Mouse (Mus musculus): ENCODE results near the gene Slc41a2. TPM values are rescaled to one million over a fixed set of nuclear protein-coding genes. Genes with fewer than 3 reads are reported as not detected.
"Not testable (repeated sequence)": the region's sequence is repeated elsewhere in the genome, so short reads cannot be mapped to it uniquely, and the experiment has no call there.

Slc41a2 gene
- polyA plus RNA-seq, 1 experiment from 2014 or later = 0.87 TPM

DNA sequence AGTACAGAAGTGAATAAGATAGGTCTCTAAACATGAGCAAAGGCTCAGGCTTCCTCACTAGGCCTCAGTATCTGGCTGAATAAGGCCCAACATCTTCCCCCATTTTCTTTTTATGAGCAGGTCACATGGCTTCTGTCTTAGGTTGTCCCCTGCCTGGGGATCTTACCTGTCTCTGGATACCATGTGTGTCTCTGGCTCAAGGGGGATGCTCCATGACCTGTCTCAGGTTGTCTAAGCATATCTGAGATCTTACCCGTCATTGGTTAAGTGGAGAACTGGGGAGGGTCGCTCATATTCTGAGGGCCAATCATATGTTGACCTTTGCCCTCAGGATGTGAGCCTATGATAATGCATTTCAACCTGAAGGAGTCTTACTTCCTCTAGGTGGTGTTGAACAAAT is 42.8 kb upstream of the Slc41a2 start:
- Histone ChIP-seq H3K4me3 (replicated peaks; ENCODE audit: low read depth, low read length) (no peak overlapping the region), H3K36me3 (ENCODE audit: insufficient read depth, low read length) (no peaks in the 10 kb centered on the region), H3K9ac (ENCODE audit: low read depth, low read length) (no peak overlapping the region), H3K27me3 (ENCODE audit: insufficient read depth, low read length) (no peaks in the 10 kb centered on the region), H3K9me3 (replicated peaks; ENCODE audit: low read length) (0 out of 2 replicates have a peak, but pooled peaks cover 5% of the 10 kb centered on the region), H3K27ac (no peak overlapping the region), H3K4me1 (replicated peaks; ENCODE audit: insufficient read depth, low read length) (no peaks in the 10 kb centered on the region), H3K4me2 (ENCODE audit: low read length) (no peak overlapping the region)
- no peak for TF ChIP-seq CTCF (IDR thresholded peaks at IDR 0.05; ENCODE audit: low read depth)
- ATAC-seq (replicated peaks; ENCODE audit: low FRiP score, low read depth) (no peak), DNase-seq (ENCODE audit: low spot score) (no peak)
- 90% methylated on average over 2 of the region's 2 CpGs for WGBS

DNA sequence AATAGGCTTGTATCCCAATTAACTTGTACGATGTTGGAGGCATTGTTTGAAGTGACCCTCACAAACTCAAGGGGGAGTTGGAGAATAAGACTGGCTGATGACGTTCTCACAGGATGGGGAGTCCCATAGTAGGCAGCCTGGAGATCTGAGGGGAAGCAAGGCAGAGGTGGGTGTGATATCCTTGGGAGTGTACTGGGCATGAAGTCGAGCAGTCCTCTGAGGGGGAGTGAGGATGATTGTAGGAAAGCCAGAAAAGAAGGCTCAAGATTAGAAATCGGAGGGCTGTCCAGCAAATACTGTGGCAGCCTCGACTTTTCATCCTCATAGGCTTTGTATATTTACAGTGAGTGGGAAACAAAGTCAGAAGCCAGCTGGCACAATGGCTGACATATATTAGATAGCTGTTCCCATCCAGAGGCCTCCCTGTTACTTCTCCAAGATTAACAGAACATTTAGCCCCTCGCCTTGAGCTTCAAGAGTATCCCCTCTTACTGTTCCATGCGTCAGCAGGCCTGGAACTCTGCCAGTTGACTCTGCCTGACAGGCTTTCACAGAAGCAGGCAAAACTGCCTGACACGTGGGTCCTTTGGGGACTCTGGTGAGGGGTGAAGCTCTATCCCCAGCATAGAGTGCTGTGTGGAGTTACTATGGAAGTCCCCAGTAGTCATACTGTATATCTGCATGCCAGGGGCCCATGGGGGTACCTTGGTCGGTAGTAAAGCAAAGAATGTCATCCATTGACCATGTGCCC is 40.6 kb upstream of the Slc41a2 start:
- no peak overlapping the region for H3K4me2 ChIP-seq (ENCODE audit: low read length)
- no peak for DNase-seq (ENCODE audit: low spot score)
- 0 out of 2 replicates have a peak, but pooled peaks cover 5% of the 10 kb centered on the region for H3K36me3 ChIP-seq (ENCODE audit: insufficient read depth, low read length)
- no peak for ATAC-seq (replicated peaks; ENCODE audit: low FRiP score, low read depth)
- H3K4me3 ChIP-seq (replicated peaks; ENCODE audit: low read depth, low read length) = no peak overlapping the region
- TF ChIP-seq CTCF (IDR thresholded peaks at IDR 0.05; ENCODE audit: low read depth) = no peak
- H3K27me3 ChIP-seq (ENCODE audit: insufficient read depth, low read length) = no peaks in the 10 kb centered on the region
- H3K4me1 ChIP-seq (replicated peaks; ENCODE audit: insufficient read depth, low read length) = no peaks in the 10 kb centered on the region
- 64% methylated on average over 9 of the region's 9 CpGs for WGBS
- H3K9me3 ChIP-seq (replicated peaks; ENCODE audit: low read length) = 0 out of 2 replicates have a peak, but pooled peaks cover 5% of the 10 kb centered on the region
- no peak overlapping the region for H3K27ac ChIP-seq
- no peak overlapping the region for H3K9ac ChIP-seq (ENCODE audit: low read depth, low read length)

DNA sequence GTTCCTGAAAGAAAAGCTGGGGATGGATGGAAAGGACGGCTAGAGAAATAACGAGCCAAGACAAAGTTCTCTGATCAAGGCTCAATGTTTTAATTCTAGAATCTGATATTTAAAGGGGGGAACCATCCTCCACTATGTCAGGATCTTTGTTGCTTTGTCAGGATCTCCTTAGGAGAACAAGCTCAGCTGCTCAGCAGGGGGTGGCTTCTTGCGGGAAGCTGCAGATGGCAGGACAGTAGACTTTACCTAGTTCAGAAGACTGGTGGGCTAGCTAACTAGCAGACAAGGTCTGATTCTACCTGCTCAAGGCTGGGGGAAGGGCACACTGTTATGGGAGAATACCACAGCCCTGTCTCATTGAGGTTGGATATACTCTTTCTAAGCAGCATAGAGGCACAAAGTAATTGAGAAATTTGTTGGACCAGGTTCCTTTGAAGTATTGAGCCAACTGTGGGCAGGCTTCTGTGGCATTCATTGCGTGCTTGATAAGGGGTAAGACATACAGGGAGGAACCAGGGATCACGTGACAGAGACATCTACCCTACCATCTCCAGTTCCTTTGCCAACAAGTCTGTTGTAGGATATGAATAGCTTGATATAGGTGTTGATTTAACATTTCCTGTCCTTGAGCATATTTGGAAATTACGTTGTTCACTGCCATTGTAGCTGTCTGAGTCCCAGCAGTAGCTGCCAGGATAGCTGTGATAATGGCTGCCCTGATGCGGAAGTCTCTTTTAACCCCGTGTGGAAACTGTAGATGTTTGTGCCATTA is 39.4 kb upstream of the Slc41a2 start:
- DNase-seq (ENCODE audit: low spot score) = no peak
- H3K9me3 ChIP-seq (replicated peaks; ENCODE audit: low read length) = 0 out of 2 replicates have a peak, but pooled peaks cover 5% of the 10 kb centered on the region
- H3K27ac ChIP-seq = no peak overlapping the region
- ATAC-seq (replicated peaks; ENCODE audit: low FRiP score, low read depth) = no peak
- 84% methylated on average over 8 of the region's 8 CpGs for WGBS
- TF ChIP-seq CTCF (IDR thresholded peaks at IDR 0.05; ENCODE audit: low read depth) = no peak
- H3K4me1 ChIP-seq (replicated peaks; ENCODE audit: insufficient read depth, low read length) = no peaks in the 10 kb centered on the region
- peaks cover 7% of the 10 kb centered on the region; the same call in 1 of the 2 replicates for H3K36me3 ChIP-seq (ENCODE audit: insufficient read depth, low read length)
- no peak overlapping the region for H3K9ac ChIP-seq (ENCODE audit: low read depth, low read length)
- H3K27me3 ChIP-seq (ENCODE audit: insufficient read depth, low read length) = no peaks in the 10 kb centered on the region
- no peak overlapping the region for H3K4me3 ChIP-seq (replicated peaks; ENCODE audit: low read depth, low read length)
- H3K4me2 ChIP-seq (ENCODE audit: low read length) = no peak overlapping the region

DNA sequence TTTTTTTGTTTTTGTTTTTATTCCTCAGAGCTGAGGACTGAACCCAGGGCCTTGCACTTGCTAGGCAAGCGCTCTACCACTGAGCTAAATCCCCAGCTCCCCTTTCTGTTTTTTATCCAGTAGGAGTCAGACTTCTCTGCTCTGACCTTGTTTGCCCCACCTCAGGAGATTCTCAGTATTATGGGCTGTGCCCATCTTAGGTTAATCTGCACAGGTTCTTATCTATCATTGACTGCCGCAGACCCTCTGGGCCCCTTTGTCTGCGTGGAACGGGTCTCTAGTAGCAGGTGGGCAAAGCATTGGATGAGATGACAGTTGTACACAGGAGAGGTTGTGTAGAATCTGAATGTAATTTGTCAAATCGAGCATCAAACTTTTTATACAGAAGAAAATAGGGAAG is 37.8 kb upstream of the Slc41a2 start:
- DNase-seq (ENCODE audit: low spot score); H3K27ac ChIP-seq; ATAC-seq (replicated peaks; ENCODE audit: low FRiP score, low read depth); H3K4me3 ChIP-seq (replicated peaks; ENCODE audit: low read depth, low read length); H3K4me2 ChIP-seq (ENCODE audit: low read length); H3K4me1 ChIP-seq (replicated peaks; ENCODE audit: insufficient read depth, low read length); H3K9me3 ChIP-seq (replicated peaks; ENCODE audit: low read length); H3K9ac ChIP-seq (ENCODE audit: low read depth, low read length); H3K27me3 ChIP-seq (ENCODE audit: insufficient read depth, low read length): not testable (repeated sequence)
- 95% methylated on average over 5 of the region's 5 CpGs for WGBS
- peaks cover 22% of the 10 kb centered on the region for H3K36me3 ChIP-seq (ENCODE audit: insufficient read depth, low read length)

DNA sequence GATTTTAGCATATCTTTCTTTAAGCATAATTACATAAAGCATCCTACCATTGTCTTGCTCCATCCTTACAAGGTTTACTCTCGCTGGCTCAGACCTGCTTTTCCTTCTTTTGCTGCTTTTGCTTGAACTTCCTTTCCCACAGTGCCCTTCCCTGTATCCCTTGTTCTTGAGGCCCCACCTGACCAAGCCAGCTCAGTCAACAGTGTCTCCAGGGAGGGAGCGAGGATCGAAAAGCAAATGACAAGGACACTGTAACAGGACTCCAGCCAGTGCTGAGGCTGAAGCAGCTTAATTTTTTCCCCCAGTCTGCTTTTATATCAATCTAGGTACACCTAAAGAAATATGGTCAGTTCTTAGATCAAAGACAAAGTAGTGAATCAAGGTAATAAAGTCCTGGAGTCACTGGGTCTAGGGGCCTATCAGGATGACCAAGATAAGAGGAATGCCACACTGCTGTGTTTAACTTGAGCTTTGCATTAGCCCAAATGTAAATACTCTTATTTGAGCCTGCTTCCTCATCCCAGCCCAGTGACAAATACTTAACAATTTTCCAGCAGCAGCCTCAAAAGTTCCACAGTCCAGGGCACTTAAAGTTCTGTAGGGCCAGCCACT is 36.5 kb upstream of the Slc41a2 start:
- no peaks in the 10 kb centered on the region for H3K9me3 ChIP-seq (replicated peaks; ENCODE audit: low read length)
- no peaks in the 10 kb centered on the region for H3K4me1 ChIP-seq (replicated peaks; ENCODE audit: insufficient read depth, low read length)
- H3K36me3 ChIP-seq (ENCODE audit: insufficient read depth, low read length) = peaks cover 22% of the 10 kb centered on the region
- no peak overlapping the region for H3K4me2 ChIP-seq (ENCODE audit: low read length)
- TF ChIP-seq CTCF (IDR thresholded peaks at IDR 0.05; ENCODE audit: low read depth) = no peak
- H3K9ac ChIP-seq (ENCODE audit: low read depth, low read length) = no peak overlapping the region
- 93% methylated on average over 3 of the region's 3 CpGs for WGBS
- H3K4me3 ChIP-seq (replicated peaks; ENCODE audit: low read depth, low read length) = no peak overlapping the region
- H3K27ac ChIP-seq = no peak overlapping the region
- ATAC-seq (replicated peaks; ENCODE audit: low FRiP score, low read depth) = no peak
- no peaks in the 10 kb centered on the region for H3K27me3 ChIP-seq (ENCODE audit: insufficient read depth, low read length)
- DNase-seq (ENCODE audit: low spot score) = no peak

DNA sequence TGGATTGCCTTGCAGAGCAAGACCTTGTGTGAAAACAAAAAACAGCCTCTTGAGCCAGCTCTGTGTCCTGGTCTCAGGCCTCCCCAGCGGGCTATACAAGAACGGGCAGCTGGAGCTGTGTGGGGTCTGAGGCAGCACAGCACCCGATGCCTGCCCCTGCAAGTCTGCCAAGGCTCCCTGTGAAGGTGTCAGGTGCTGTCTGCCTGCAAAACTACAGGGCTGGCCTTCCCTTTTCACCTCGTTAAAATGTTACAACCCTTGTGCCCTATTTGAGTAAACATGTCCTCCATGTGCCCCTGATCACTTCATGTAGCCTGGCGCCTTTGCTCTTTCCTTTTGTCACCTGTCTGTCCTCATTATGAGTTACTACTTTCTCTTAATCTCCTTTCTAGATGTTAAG is 31.2 kb upstream of the Slc41a2 start:
- TF ChIP-seq CTCF (IDR thresholded peaks at IDR 0.05; ENCODE audit: low read depth) = no peak
- Histone ChIP-seq H3K27me3 (ENCODE audit: insufficient read depth, low read length) (no peaks in the 10 kb centered on the region), H3K9me3 (replicated peaks; ENCODE audit: low read length) (no peaks in the 10 kb centered on the region), H3K27ac (no peak overlapping the region), H3K4me2 (ENCODE audit: low read length) (no peak overlapping the region), H3K36me3 (ENCODE audit: insufficient read depth, low read length) (peaks cover 50% of the 10 kb centered on the region), H3K4me3 (replicated peaks; ENCODE audit: low read depth, low read length) (no peak overlapping the region), H3K4me1 (replicated peaks; ENCODE audit: insufficient read depth, low read length) (no peaks in the 10 kb centered on the region), H3K9ac (ENCODE audit: low read depth, low read length) (no peak overlapping the region)
- no peak for DNase-seq (ENCODE audit: low spot score)
- ATAC-seq (replicated peaks; ENCODE audit: low FRiP score, low read depth) = no peak
- WGBS = 67% methylated on average over 5 of the region's 5 CpGs

Data from kidney, postnatal 0 days (tissue).